Mouse (Mus musculus) urinary bladder, postnatal 4 days (tissue): ENCODE results near the gene Drd4.

Source experiments
- DNase-seq, 2 experiments: peaks; one replicate each; pipeline ENCODE4 v3.0.0; 2021 to 2022; ENCODE audit warnings: low spot score in 2 of 2

Gene Drd4

DNA sequence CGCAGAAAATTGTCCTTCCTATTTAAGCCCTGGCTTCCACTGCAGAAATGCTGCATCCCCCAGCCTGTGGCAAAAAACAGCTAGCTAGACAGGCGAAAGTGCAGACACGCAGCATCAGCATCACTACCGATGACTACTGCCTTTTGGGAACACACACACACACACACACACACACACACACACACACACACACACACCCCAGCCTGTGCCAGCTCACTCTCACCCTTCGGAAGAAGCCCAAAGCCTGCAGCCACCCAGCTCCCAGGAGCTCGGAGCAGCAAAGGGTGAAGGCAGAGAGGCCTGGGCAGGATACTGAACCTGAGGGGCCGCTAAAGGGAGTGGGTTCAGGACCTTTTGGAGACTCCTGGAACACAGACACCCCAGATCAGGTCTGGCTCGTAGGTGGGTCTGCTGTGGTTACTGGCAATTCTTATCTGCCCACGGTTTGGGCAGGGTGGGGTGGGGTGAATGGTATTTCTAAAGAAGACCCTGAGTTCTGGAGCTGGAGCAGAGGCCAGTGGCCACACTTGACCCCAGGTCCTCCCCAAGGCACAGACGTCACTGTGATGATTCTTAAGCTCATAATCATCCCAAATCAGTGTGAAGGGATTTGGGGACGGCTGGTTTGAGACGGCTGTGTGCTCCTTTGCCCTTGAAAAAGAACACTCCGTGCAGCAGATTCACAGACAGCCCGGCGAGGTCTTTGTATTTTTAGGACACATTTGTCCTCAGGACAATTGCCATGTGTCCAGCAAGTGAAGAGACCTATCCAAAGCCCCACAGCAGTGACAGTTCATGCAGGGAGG is 980 bp downstream of the Drd4 start:
- no peak for DNase-seq

DNA sequence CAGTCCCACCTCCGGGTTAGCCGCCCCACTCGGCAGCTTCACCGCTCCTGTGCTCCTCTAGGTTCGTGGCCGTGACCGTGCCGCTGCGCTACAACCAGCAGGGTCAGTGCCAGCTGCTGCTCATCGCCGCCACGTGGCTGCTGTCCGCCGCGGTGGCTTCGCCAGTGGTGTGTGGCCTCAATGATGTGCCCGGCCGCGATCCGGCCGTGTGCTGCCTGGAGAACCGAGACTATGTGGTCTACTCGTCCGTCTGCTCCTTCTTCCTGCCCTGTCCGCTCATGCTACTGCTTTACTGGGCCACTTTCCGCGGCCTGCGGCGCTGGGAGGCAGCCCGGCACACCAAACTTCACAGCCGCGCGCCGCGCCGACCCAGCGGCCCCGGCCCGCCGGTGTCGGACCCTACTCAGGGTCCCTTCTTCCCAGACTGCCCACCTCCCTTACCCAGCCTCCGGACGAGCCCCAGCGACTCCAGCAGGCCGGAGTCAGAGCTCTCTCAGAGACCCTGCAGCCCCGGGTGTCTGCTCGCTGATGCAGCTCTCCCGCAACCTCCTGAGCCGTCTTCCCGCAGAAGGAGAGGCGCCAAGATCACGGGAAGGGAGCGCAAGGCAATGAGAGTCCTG is 2.2 kb downstream of the Drd4 start:
- DNase-seq: no peak

GRCm38 (mm10) chr7:141294479-141294878 is 2.7 kb downstream of the Drd4 start:
- DNase-seq: no peak

- DNase-seq: no peak
These were observed 6.3 kb downstream of the Drd4 start for GRCm38 (mm10) chr7:141297926-141298650.

DNA sequence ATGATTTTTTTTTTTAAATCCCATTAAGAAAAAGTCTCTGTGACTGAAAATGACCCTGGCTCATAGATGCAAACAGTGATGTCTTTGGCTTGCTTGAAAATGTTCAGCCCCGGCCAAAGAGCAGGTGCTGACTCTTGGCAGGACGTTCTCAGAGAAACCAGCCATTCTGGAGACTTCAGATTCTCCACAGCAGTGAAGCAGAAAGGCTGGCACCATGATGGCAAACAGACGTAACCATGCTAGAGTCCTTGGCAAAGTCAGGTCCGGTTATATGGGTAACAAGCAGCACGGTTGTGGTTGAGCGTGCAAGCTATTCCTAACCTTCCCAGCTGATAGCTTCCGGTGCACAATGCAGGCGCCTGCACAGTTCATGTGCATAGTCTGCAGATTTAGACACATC is 7.4 kb downstream of the Drd4 start:
- no peak for DNase-seq

- DNase-seq: no peak
These were observed 9.6 kb downstream of the Drd4 start for GRCm38 (mm10) chr7:141301386-141301785.

GRCm38 (mm10) chr7:141302702-141303268 is 11.0 kb downstream of the Drd4 start:
- DNase-seq: no peak

- DNase-seq: no peak
These were observed 12.7 kb downstream of the Drd4 start for GRCm38 (mm10) chr7:141304537-141304936.

- DNase-seq: no peak
These were observed 22.6 kb downstream of the Drd4 start for GRCm38 (mm10) chr7:141314416-141314815.

DNA sequence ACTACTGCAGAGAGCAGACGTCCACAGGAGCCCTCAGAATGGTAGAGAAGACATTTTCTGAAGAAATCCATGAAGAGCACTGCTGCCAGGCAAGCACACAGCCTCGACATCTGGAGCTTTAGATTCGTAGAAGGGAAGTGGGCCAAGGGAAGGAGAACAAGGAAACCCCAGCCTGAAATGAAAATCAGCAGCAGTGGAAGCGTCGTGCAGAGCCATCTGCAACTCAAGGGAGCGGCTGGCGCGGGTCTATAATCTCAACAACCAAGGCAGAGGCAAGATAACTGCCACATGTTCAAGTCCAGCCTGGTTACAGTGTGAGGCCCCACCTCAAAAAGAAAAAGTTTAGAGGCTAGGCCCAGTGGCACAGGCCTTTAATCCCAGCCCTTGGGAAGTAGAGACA is 23.3 kb downstream of the Drd4 start:
- no peak for DNase-seq

DNA sequence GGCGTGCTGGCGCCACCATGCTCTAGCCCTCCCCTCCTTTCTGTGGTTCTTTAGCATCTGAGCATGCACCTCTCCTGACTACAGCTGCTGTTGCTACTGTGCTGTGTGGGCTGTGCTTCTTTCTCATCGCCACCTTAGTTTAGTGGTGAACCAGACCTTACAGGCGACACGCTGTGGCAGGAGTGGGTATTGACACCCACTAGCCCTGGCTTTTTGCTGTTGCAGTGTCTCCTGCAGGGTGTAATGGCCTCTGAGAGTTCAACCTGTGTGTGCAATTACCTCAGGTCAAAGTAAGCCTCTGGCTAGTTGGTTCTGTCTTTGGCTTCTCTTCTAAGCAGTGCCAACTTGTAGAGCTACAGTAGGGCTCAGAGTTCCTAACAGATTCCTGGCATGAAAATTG is 24.2 kb downstream of the Drd4 start:
- DNase-seq: no peak

GRCm38 (mm10) chr7:141317619-141318132 is 25.9 kb downstream of the Drd4 start:
- DNase-seq: no peak

GRCm38 (mm10) chr7:141319446-141319845 is 27.6 kb downstream of the Drd4 start:
- no peak for DNase-seq

DNA sequence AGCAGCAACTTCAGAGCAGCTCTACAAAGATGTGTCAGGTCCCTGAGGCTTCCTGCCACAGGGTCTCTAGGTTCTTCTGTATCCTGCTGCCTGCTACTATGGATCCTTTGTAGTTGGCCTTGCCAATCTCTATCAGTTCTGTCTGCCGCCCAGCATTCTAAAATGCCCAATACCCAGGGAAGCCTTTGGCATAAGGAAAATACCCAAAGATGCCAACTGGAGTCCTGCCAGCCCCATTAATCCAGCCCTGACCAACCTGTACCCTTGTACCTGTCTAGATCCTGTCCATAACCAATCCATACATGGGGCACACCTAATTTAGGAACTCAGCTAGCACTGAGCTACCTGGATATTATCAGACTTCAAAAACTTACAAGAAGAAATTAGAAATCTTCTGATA is 32.9 kb downstream of the Drd4 start:
- no peak for DNase-seq

DNA sequence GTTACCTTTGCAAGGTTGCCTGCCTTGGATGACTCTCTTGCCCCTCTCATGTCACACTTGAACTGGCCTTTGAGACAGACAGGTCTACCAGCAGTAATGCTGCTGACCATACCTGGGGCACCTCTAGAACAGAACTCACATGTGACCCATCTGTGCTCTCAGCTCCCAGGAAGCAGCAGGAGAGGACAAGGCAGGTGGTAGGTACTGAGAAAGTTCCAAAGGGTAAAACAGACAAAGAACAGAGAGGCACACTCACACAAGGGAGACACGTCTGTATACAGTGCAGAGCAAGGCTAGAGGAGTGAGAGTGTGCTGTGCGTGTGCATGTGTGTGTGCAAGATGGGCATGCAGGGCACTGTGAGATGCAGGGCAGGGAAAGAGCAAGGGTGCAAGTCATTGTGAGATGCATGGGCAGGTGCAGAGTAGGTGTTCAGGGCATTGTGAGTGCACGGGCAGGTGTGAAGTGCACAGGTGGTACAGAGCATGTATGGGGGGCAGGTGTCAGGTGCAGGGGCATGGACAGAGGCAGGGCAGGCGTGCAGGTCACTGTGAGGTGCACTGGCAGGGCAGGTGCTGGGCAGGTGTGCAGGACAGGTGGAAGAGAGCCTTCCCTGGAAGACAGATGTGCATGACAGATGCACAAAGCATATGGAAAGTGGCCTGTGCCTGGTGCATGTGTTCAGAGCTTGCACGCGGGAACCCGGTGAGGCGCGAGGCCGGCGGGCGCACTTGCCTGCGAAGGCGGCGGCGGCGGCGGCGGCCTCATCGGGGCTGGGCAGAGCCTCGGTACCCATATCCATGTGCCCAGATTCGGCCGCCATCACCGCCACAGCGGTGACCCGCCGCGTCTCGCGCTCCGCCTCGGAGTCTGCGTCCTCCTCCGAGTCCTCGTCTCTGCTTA is 35.0 kb downstream of the Drd4 start:
- DNase-seq: peak in 1 of 2 experiments; percentile 26

DNA sequence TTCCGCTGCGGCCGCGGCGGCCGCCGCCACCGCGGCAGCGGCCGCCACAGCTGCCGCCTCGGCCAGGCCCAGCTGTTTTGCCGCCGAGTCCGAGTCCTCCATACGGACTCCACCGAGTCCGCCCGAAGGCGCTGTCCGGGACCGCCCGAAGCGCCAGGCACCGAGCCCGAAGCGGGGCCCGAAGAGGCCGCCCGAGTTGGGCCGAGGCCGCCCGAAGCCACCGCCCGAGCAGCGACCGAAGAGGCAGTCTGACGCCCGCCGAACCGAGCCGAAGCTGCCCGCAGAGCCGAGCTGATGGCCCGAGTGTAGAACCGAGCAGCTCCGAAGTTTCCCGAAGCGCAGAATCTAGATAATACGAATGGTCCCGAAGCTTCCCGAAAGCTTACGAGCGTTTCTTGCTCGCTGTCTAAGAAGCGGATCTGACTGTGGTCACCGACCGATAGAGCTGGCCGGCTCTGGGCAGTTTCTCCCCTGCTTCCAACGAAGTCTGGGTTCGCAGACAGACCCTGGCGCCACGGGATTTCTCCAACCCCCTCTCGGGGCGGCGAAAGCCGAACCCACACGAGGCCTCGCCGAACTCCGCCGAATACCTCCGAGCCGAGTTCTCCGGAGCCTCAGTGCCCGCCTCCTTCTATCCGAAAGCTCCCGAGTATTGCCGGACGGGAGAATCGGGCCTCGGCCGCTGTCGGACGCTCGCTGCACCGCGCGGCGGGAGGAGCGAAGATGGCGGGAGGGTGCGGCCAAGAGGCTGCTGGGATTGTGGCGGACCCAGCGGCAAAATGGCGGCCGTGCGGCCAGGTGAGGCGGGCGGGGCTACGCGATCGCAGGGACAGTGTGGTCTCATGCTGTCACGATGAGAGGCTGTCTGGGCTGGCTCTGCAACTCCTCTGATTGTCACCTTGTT is 35.9 kb downstream of the Drd4 start, which contains the start of the genes Deaf1 and Tmem80:
Gene Deaf1, minus strand, starts transcription at position 222 of the 904 bp plus-strand sequence.
Gene Tmem80, plus strand, starts transcription at position 271 of the 904 bp plus-strand sequence.
- peak; percentile 100 for DNase-seq

DNA sequence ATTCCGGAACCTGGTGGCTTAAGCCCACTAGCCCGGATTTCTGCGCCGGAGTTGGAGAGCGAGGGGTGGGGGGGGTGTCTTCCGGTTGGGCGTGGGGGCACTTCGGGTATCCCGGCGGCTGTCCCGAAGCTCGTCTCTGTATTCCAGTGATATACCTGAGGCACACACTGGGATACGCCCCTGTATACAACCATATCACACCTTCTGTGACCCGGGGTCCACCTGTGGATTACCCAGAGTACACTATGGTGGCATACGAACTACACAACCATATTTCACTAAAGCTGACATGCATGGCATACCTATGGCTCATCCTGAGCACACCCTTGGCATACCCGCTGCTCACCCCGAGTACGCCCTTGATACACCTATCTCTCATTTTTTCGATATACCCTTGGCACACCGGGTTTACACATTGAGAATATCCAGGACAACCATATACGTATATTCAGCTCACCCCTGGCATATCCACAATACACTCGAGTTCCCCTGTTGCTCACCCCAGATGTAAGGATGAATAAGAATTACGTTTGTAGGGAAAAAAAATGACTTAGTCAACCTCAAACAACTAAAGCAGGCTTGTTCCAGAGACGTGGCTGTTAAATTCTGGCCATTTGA is 36.7 kb downstream of the Drd4 start:
- DNase-seq: no peak

DNA sequence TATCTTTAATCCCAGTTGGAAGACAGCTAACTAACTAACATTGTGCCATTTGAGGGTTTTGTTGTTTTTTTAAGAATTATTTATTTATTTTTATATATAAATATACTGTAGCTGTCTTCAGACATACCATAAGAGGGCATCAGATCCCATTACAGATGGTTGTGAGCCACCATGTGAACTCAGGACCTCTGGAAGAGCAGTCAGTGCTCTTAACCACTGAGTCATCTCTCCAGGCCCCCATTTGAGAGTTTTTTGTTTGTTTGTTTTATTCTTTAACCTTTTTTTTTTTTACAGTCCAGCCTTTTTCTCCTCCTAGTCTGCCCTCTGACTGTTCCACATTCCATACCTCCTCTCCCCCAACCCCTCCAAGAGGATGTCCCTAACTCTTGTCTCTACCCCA is 38.9 kb downstream of the Drd4 start:
- DNase-seq: no peak

DNA sequence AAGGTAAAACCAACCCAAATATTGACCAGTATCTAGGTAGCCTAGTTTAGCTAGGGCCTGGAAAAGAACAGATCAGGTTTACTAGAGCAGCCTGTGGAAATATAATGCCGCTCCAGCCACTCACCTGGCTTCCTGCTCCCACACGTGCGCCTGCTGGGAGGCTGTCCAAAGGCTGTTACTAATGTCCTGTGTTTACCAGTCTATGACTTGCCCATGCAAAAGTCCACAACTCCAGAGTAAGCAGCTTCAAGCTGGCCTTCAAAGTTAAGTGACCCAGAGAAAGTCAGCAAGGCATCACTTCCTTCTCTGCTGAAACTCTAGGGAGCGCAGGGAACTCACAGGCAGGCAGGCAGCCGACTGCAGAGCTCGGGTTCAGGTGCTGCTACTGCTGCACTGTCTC is 40.2 kb downstream of the Drd4 start:
- no peak for DNase-seq
